Mouse (Mus musculus): Measurements from ENCODE around the gene Epb41l3. TPM values are rescaled to one million over a fixed set of nuclear protein-coding genes. Genes with fewer than 3 reads are reported as not detected.

The Epb41l3 gene
- total RNA-seq, 2 experiments from 2014 or later: 80.3 to 94.5 TPM

- intact Hi-C loops (cut with DNase I): no loop called here
- DNase-seq: no peak
These were observed 150.5 kb downstream of the Epb41l3 start for GRCm38 (mm10) chr17:69225996-69226395.

DNA sequence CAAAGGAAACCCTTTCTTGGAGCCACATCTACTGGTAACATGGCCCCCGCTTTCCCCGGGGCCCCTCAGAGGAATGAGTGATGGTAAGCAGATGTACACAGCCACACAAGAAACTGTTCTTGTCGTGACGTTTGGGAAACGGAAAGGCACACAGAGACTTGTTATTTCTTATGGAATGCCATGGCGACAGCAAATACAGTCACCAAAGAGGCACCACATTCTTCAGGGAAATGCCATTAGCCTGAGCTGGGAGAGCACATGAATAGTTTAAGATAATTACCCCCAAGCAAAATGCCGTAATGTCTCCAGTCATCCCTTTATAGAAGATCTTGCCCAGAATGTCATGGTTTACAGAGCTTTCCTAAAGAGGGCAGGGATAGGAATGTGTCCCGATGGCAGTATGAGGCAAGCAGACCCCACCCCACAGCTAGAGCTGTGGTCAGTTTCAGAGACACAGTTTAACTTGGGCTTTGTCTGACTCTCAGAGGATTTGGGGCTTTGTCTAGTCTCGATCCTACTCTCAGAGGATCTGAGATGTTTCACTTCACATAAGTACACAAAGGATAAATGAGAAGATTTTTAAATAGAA is 152.0 kb downstream of the Epb41l3 start:
- DNase-seq: no peak
- intact Hi-C loops (cut with DNase I): no loop called here

DNA sequence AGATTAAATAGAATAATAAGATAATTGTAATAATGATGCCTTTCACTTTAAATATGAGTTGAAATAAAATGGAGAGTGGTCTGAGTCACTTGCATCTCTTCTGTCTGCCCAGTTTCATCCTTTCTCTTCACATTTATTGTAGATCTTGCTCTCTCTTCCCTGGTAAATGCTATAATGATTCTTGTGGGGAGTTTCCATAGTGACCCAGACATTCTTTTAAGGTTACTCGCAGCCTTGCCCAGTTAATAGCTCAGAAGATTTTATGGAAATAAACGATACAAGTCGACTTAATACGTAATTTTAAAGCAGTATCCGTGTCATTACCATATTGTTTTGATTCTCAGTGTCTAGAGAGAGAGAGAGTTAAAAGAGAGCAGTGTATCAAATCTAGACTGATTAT is 154.0 kb downstream of the Epb41l3 start:
- no peak for DNase-seq
- intact Hi-C loops (cut with DNase I): no loop called here

GRCm38 (mm10) chr17:69230131-69230621 is 154.7 kb downstream of the Epb41l3 start:
- intact Hi-C loops (cut with DNase I): no loop called here
- peak; percentile 35 for DNase-seq

DNA sequence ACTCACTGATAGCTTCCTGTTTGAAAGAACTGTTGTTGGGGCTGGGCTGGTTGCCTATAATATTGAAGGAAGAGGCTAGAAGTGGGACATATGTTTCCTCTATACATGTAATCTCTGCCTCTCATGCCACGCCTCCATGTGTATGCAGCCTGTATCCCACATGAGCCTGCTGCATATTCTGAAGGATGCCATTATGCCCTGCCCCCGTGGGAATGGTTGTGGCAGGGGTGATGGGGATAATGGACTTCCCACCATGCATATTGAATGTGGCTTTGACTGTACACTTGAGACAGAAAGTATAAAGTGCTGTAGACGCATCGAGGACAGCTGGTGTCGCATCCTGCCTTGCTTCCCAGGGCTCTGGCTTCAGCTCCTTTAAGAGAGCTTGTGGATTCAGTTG is 155.9 kb downstream of the Epb41l3 start:
- peak; percentile 4 for DNase-seq
- intact Hi-C loops (cut with DNase I): no loop called here

- intact Hi-C loops (cut with DNase I): no loop called here
- DNase-seq: no peak
These were observed 161.7 kb downstream of the Epb41l3 start for GRCm38 (mm10) chr17:69237172-69237571.

- intact Hi-C loops (cut with DNase I): no loop called here
- no peak for DNase-seq
These were observed 163.4 kb downstream of the Epb41l3 start for GRCm38 (mm10) chr17:69238810-69239373.

GRCm38 (mm10) chr17:69239423-69239822 is 163.9 kb downstream of the Epb41l3 start:
- DNase-seq: no peak

GRCm38 (mm10) chr17:69255834-69256233 is 180.4 kb downstream of the Epb41l3 start:
- intact Hi-C loops (cut with DNase I): no loop called here
- DNase-seq: no peak

More at GRCm38 (mm10) chr17:69239423-69239822, 163.9 kb downstream of the Epb41l3 start:
- intact Hi-C loops (cut with DNase I): no loop called here

DNA sequence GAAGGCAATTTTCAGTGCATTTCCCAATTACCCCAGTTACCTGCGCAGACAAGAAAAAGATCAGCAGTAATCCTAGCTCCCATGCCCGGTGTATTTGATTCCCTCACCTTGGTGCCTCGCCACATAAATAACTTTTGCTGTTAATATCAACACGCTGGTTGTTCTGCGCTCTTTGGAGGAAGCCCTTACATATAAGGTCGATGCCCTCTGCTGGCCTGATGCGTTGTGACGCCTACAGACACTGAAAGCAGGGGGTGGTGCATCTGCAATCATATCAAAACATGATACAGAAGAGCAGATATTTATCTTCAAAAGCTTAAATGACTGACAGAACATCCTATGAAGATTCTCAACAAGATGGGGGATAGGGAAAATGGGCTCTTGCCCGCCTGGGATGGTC is 181.0 kb downstream of the Epb41l3 start:
- DNase-seq: peak; percentile 56
- intact Hi-C loops (cut with DNase I): no loop called here

GRCm38 (mm10) chr17:69263810-69264565 is 188.5 kb downstream of the Epb41l3 start:
- intact Hi-C loops (cut with DNase I): no loop called here
- DNase-seq: no peak

DNA sequence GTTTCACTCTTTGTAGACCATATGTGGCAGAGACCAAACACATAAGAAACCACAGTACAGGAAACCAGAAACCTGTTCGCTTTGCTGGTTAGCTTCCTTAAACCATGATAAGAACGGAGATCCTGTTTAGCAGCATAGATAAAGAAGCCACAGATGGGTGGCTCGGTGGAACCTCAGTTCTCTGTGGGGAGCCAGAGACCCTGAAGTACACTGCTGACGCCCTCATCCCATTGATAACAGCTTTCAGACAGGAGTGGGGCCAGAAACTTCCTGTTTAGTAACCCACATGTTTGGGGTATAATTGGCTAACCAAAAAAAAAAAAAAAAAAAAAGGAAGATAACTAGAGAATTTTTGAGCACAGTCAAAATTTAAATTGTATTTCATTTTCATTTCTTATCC is 189.7 kb downstream of the Epb41l3 start:
- no peak for DNase-seq
- intact Hi-C loops (cut with DNase I): no loop called here

DNA sequence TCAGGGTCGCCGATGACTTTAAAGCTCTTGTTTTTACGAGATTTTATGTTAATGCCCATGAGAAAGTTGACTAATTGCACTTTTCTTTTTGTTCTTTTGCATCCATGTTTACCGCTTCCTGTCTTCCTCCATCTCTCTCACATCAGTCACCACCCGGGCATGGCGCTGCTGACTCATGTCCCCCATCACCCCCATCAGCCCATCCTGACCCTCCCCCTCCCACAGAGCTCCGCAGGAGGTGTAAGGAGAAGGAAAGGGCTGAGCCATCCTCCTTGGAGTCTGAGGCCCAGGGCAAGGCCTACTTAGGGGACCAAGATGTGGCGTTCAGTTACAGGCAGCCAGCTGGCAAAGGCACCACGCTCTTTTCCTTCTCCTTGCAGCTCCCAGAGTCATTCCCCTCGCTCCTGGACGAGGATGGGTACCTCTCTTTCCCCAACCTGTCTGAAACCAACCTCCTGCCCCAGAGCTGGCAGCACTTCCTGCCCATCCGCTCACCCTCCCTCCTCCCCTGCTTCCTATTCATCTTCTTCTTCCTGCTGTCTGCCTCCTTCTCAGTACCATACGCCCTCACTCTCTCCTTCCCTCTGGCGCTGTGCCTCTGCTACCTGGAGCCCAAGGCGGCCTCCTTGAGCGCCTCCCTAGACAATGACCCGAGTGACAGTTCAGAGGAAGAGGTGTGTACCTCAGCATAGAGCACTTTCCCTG is 190.4 kb downstream of the Epb41l3 start:
- intact Hi-C loops (cut with DNase I): no loop called here

DNA sequence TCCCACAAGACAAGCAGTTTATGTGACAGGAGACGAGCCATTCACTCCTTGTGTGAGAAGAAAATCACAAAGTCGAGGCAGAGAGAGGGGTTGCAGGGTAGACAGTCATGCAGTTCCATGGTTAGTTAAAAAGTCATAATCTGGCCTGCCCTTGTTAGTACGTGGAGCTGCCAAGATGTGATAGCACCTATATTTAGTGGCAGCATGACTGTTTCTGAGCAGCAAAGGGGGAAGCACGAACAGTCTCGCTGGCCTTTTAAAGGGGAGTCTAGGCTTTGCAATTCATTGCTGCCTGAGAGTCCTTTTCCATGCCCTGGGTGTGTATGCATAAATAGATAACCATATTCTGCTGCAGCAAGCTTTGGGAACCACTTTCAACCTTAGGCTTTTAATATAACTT is 191.5 kb downstream of the Epb41l3 start:
- no peak for DNase-seq
- intact Hi-C loops (cut with DNase I): no loop called here

More for the DNA sequence above, 190.4 kb downstream of the Epb41l3 start:
- no peak for DNase-seq

- intact Hi-C loops (cut with DNase I): no loop called here
- DNase-seq: peak; percentile 32
These were observed 192.0 kb downstream of the Epb41l3 start for GRCm38 (mm10) chr17:69267526-69267925.

- intact Hi-C loops (cut with DNase I): no loop called here
- no peak for DNase-seq
These were observed 201.9 kb downstream of the Epb41l3 start for GRCm38 (mm10) chr17:69277362-69277761.

- intact Hi-C loops (cut with DNase I): no loop called here
These were observed 209.0 kb downstream of the Epb41l3 start for GRCm38 (mm10) chr17:69284511-69284910.

GRCm38 (mm10) chr17:69288130-69288529 is 212.6 kb downstream of the Epb41l3 start:
- intact Hi-C loops (cut with DNase I): no loop called here

More at GRCm38 (mm10) chr17:69284511-69284910, 209.0 kb downstream of the Epb41l3 start:
- no peak for DNase-seq

GRCm38 (mm10) chr17:69290272-69290671 is 214.8 kb downstream of the Epb41l3 start:
- intact Hi-C loops (cut with DNase I): no loop called here
- DNase-seq: no peak

More at GRCm38 (mm10) chr17:69288130-69288529, 212.6 kb downstream of the Epb41l3 start:
- no peak for DNase-seq

- DNase-seq: no peak
- intact Hi-C loops (cut with DNase I): no loop called here
These were observed 226.1 kb downstream of the Epb41l3 start for GRCm38 (mm10) chr17:69301552-69301951.
